Mouse (Mus musculus): ENCODE data around the gene Eloa.

DNA sequence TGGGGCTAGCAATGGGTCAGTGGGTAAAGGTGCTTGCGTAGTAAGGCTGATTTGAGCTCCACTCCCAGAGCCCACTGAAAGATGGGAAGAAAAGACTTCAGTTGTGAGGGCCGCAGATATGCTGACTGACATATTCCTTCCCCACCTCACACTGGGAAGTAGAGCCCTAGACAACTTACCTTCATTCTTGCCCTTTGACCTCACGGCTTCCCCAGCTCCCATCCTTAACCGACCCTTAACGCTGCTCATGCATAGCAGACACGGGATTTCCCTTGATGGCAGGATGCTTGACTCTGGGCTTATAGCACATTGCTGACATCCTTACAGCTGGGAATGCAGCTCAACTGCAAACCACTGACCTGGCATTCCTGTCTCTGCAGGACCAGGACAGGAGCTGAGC, 25.3 kb upstream of the Eloa start:
- TF ChIP-seq POLR2A (IDR thresholded peaks at IDR 0.05; ENCODE audit: borderline replicate concordance, extremely low read depth, insufficient read depth, insufficient read length, poor library complexity, severe bottlenecking) = no peak
- no peak for TF ChIP-seq CTCF (IDR thresholded peaks at IDR 0.05; ENCODE audit: borderline replicate concordance, extremely low read depth, insufficient read depth, insufficient read length)

Measured in brain, embryonic 14.5 days (tissue).